Mouse (Mus musculus) cerebellum, adult 9-10 months (tissue): ENCODE measurements at regions not wholly inside any gene's neighbourhood (a gene's known extent, or its start where the extent isn't known, plus 50 kb on each side); places are given as distances from the start of the nearest gene placed in this dataset.
"Not testable (repeated sequence)": the region's sequence is repeated elsewhere in the genome, so short reads cannot be mapped to it uniquely, and the experiment has no call there.

Experiments used
- DNase-seq: peaks from one replicate; pipeline ENCODE4 v3.0.0; 2022

- no peak for DNase-seq
Observed at GRCm38 (mm10) chr15:3909471-3909870, 69.9 kb downstream of the Fbxo4 start.

GRCm38 (mm10) chr15:3908721-3909120, 70.7 kb downstream of the Fbxo4 start:
- DNase-seq = peak; percentile 5

- no peak for DNase-seq
Observed at GRCm38 (mm10) chr15:3905548-3905947, 73.8 kb downstream of the Fbxo4 start.

- DNase-seq = no peak
Observed at GRCm38 (mm10) chr15:3878429-3878828, 100.9 kb downstream of the Fbxo4 start.

- no peak for DNase-seq
Observed at GRCm38 (mm10) chr15:3877506-3877905, 101.9 kb downstream of the Fbxo4 start.

GRCm38 (mm10) chr15:3875210-3875861, 104.0 kb downstream of the Fbxo4 start:
- not testable (repeated sequence) for DNase-seq

GRCm38 (mm10) chr15:3831802-3832201, 147.6 kb downstream of the Fbxo4 start:
- no peak for DNase-seq

- no peak for DNase-seq
Observed at GRCm38 (mm10) chr15:3805430-3805829, 173.9 kb downstream of the Fbxo4 start.

GRCm38 (mm10) chr15:3775865-3776264, 192.6 kb upstream of the Ghr start:
- no peak for DNase-seq

GRCm38 (mm10) chr15:3772228-3772789, 189.0 kb upstream of the Ghr start:
- no peak for DNase-seq

- DNase-seq = no peak
Observed at GRCm38 (mm10) chr15:3770312-3770711, 187.0 kb upstream of the Ghr start.

GRCm38 (mm10) chr15:3764726-3765125, 181.4 kb upstream of the Ghr start:
- no peak for DNase-seq

GRCm38 (mm10) chr15:3760396-3760795, 177.1 kb upstream of the Ghr start:
- DNase-seq = no peak

GRCm38 (mm10) chr15:3755636-3756035, 172.3 kb upstream of the Ghr start:
- no peak for DNase-seq

- not testable (repeated sequence) for DNase-seq
Observed at GRCm38 (mm10) chr15:3748072-3748471, 164.8 kb upstream of the Ghr start.

GRCm38 (mm10) chr15:3743168-3743814, 160.0 kb upstream of the Ghr start:
- no peak for DNase-seq

GRCm38 (mm10) chr15:3742191-3742590, 158.9 kb upstream of the Ghr start:
- DNase-seq = no peak

GRCm38 (mm10) chr15:3725214-3725613, 141.9 kb upstream of the Ghr start:
- DNase-seq = no peak

GRCm38 (mm10) chr15:3720668-3721340, 137.5 kb upstream of the Ghr start:
- no peak for DNase-seq

- no peak for DNase-seq
Observed at GRCm38 (mm10) chr15:3711764-3712163, 128.5 kb upstream of the Ghr start.

GRCm38 (mm10) chr15:3707089-3708078, 124.1 kb upstream of the Ghr start:
- peak; percentile 35 for DNase-seq

- no peak for DNase-seq
Observed at GRCm38 (mm10) chr15:3699234-3699814, 116.0 kb upstream of the Ghr start.
